Mouse (Mus musculus): ENCODE measurements at regions not wholly inside any gene's neighbourhood (a gene's known extent, or its start where the extent isn't known, plus 50 kb on each side); places are given as distances from the start of the nearest gene placed in this dataset.

- no peak overlapping the region for H3K9ac ChIP-seq
- WGBS = 40% methylated on average over 1 of the region's 1 CpGs
- H3K9me3 ChIP-seq (ENCODE audit: low read length) = no peaks in the 10 kb centered on the region
- ATAC-seq (no peak), DNase-seq (peak; percentile 37)
- no peaks in the 10 kb centered on the region for H3K27me3 ChIP-seq (ENCODE audit: insufficient read depth, low read length)
- no peak for TF ChIP-seq CTCF (IDR thresholded peaks at IDR 0.05; ENCODE audit: low read depth)
- H3K36me3 ChIP-seq (ENCODE audit: insufficient read depth) = no peaks in the 10 kb centered on the region
- no peaks in the 10 kb centered on the region for H3K4me1 ChIP-seq (ENCODE audit: insufficient read depth)
- no peak overlapping the region for H3K27ac ChIP-seq (ENCODE audit: low read depth, low read length)
- H3K4me3 ChIP-seq (ENCODE audit: low read depth, low read length) = no peak overlapping the region
- no peak overlapping the region for H3K4me2 ChIP-seq (ENCODE audit: low read depth)
Measured at GRCm38 (mm10) chr3:71959441-71959840, 1008.2 kb downstream of the Sis start.

- Histone ChIP-seq H3K36me3 (ENCODE audit: insufficient read depth) (no peaks in the 10 kb centered on the region), H3K27ac (ENCODE audit: low read depth, low read length) (no peak overlapping the region), H3K27me3 (ENCODE audit: insufficient read depth, low read length) (no peaks in the 10 kb centered on the region), H3K4me1 (ENCODE audit: insufficient read depth) (no peaks in the 10 kb centered on the region), H3K9ac (no peak overlapping the region), H3K4me3 (ENCODE audit: low read depth, low read length) (no peak overlapping the region), H3K4me2 (ENCODE audit: low read depth) (no peak overlapping the region), H3K9me3 (ENCODE audit: low read length) (no peaks in the 10 kb centered on the region)
- ATAC-seq (no peak), DNase-seq (peak; percentile 31)
- 38% methylated on average over 3 of the region's 3 CpGs for WGBS
- no peak for TF ChIP-seq CTCF (IDR thresholded peaks at IDR 0.05; ENCODE audit: low read depth)
Measured at GRCm38 (mm10) chr3:71919865-71920264, 1047.8 kb downstream of the Sis start.

GRCm38 (mm10) chr3:71913783-71914182 lies 1053.9 kb downstream of the Sis start:
- no peak overlapping the region for H3K9ac ChIP-seq
- H3K9me3 ChIP-seq (ENCODE audit: low read length) = no peaks in the 10 kb centered on the region
- H3K27ac ChIP-seq (ENCODE audit: low read depth, low read length) = no peak overlapping the region
- 88% methylated on average over 2 of the region's 2 CpGs for whole genome bisulfite sequencing
- H3K4me3 ChIP-seq (ENCODE audit: low read depth, low read length) = no peak overlapping the region
- ATAC-seq = no peak
- no peak for TF ChIP-seq CTCF (IDR thresholded peaks at IDR 0.05; ENCODE audit: low read depth)
- no peaks in the 10 kb centered on the region for H3K4me1 ChIP-seq (ENCODE audit: insufficient read depth)
- no peaks in the 10 kb centered on the region for H3K36me3 ChIP-seq (ENCODE audit: insufficient read depth)
- no peaks in the 10 kb centered on the region for H3K27me3 ChIP-seq (ENCODE audit: insufficient read depth, low read length)
- no peak for DNase-seq
- H3K4me2 ChIP-seq (ENCODE audit: low read depth) = no peak overlapping the region

GRCm38 (mm10) chr3:71909242-71909641 lies 1058.4 kb downstream of the Sis start:
- Histone ChIP-seq H3K4me3 (ENCODE audit: low read depth, low read length) (no peak overlapping the region), H3K27me3 (ENCODE audit: insufficient read depth, low read length) (no peaks in the 10 kb centered on the region), H3K9me3 (ENCODE audit: low read length) (no peaks in the 10 kb centered on the region), H3K4me2 (ENCODE audit: low read depth) (no peak overlapping the region), H3K4me1 (ENCODE audit: insufficient read depth) (no peaks in the 10 kb centered on the region), H3K27ac (ENCODE audit: low read depth, low read length) (no peak overlapping the region), H3K9ac (no peak overlapping the region), H3K36me3 (ENCODE audit: insufficient read depth) (no peaks in the 10 kb centered on the region)
- ATAC-seq = no peak
- DNase-seq = no peak
- WGBS = 29% methylated on average over 4 of the region's 4 CpGs
- no peak for TF ChIP-seq CTCF (IDR thresholded peaks at IDR 0.05; ENCODE audit: low read depth)

- 33% methylated on average over 2 of the region's 2 CpGs for whole genome bisulfite sequencing
- no peaks in the 10 kb centered on the region for H3K27me3 ChIP-seq (ENCODE audit: insufficient read depth, low read length)
- H3K36me3 ChIP-seq (ENCODE audit: insufficient read depth) = no peaks in the 10 kb centered on the region
- no peak for DNase-seq
- TF ChIP-seq CTCF (IDR thresholded peaks at IDR 0.05; ENCODE audit: low read depth) = no peak
- H3K4me3 ChIP-seq (ENCODE audit: low read depth, low read length) = no peak overlapping the region
- H3K27ac ChIP-seq (ENCODE audit: low read depth, low read length) = no peak overlapping the region
- H3K4me1 ChIP-seq (ENCODE audit: insufficient read depth) = no peaks in the 10 kb centered on the region
- H3K4me2 ChIP-seq (ENCODE audit: low read depth) = no peak overlapping the region
- no peaks in the 10 kb centered on the region for H3K9me3 ChIP-seq (ENCODE audit: low read length)
- H3K9ac ChIP-seq = no peak overlapping the region
- peak; percentile 53; the same call in 1 of the 2 replicates for ATAC-seq
Measured at GRCm38 (mm10) chr3:71864670-71865069, 1103.0 kb downstream of the Sis start.

- H3K27me3 ChIP-seq (ENCODE audit: insufficient read depth, low read length) = no peaks in the 10 kb centered on the region
- H3K4me2 ChIP-seq (ENCODE audit: low read depth) = no peak overlapping the region
- DNase-seq (peak; percentile 1), ATAC-seq (no peak)
- no peaks in the 10 kb centered on the region for H3K36me3 ChIP-seq (ENCODE audit: insufficient read depth)
- no peaks in the 10 kb centered on the region for H3K4me1 ChIP-seq (ENCODE audit: insufficient read depth)
- no peak overlapping the region for H3K27ac ChIP-seq (ENCODE audit: low read depth, low read length)
- WGBS = 78% methylated on average over 2 of the region's 2 CpGs
- no peak for TF ChIP-seq CTCF (IDR thresholded peaks at IDR 0.05; ENCODE audit: low read depth)
- no peak overlapping the region for H3K9ac ChIP-seq
- H3K4me3 ChIP-seq (ENCODE audit: low read depth, low read length) = no peak overlapping the region
- no peaks in the 10 kb centered on the region for H3K9me3 ChIP-seq (ENCODE audit: low read length)
Measured at GRCm38 (mm10) chr3:71836111-71836510, 1131.6 kb downstream of the Sis start.
